Mouse (Mus musculus): ENCODE results near the gene Taf5. TPM values are rescaled to one million over a fixed set of nuclear protein-coding genes. Genes with fewer than 3 reads are reported as not detected.
A peak's percentile ranks its signal among the peaks of the same experiment; 100 is the strongest.

Gene Taf5
- polyA plus RNA-seq, 1 experiment from 2014 or later: 8.8 TPM

GRCm38 (mm10) chr19:47089718-47090525, 22.4 kb downstream of the Taf5 start:
- peaks cover 46% of the 10 kb centered on the region for H3K36me3 ChIP-seq (ENCODE audit: control insufficient read depth, insufficient read depth, low read length)
- ATAC-seq (replicated peaks; ENCODE audit: low FRiP score, low TSS enrichment, low read depth) (peak; percentile 71), DNase-seq (ENCODE audit: low spot score) (no peak)
- peak overlapping the region; percentile 81 for H3K27ac ChIP-seq (ENCODE audit: low read depth)
- H3K4me2 ChIP-seq (ENCODE audit: low read length): peak overlapping the region; percentile 77
- H3K27me3 ChIP-seq (replicated peaks; ENCODE audit: control insufficient read depth, insufficient read depth, low read length): no peaks in the 10 kb centered on the region
- H3K4me3 ChIP-seq (ENCODE audit: low read depth, low read length): peak overlapping the region; percentile 100
- H3K9ac ChIP-seq (ENCODE audit: low read length): peak overlapping the region; percentile 95
- no peaks in the 10 kb centered on the region for H3K9me3 ChIP-seq (ENCODE audit: control insufficient read depth, low read length)
- H3K4me1 ChIP-seq (replicated peaks; ENCODE audit: control insufficient read depth, insufficient read depth, low read length): peaks cover 7% of the 10 kb centered on the region; the same call in 1 of the 2 replicates
- under 1% methylated on average over 36 of the region's 36 CpGs for WGBS

GRCm38 (mm10) chr19:47090550-47091156, 23.1 kb downstream of the Taf5 start, which contains the start of the genes Usmg5 and Pdcd11:
Usmg5 (minus strand) TSS chr19:47090647.
Pdcd11 (plus strand) TSS chr19:47090768.
- whole genome bisulfite sequencing: under 1% methylated on average over 56 of the region's 56 CpGs
- H3K4me3 ChIP-seq (ENCODE audit: low read depth, low read length): peak within 1 kb of the TSS; percentile 100
- no peaks in the 10 kb centered on the region for H3K27me3 ChIP-seq (replicated peaks; ENCODE audit: control insufficient read depth, insufficient read depth, low read length)
- peaks cover 48% of the 10 kb centered on the region for H3K36me3 ChIP-seq (ENCODE audit: control insufficient read depth, insufficient read depth, low read length)
- H3K9me3 ChIP-seq (ENCODE audit: control insufficient read depth, low read length): no peaks in the 10 kb centered on the region
- DNase-seq (ENCODE audit: low spot score) (peak; percentile 95), ATAC-seq (replicated peaks; ENCODE audit: low FRiP score, low TSS enrichment, low read depth) (peak; percentile 99)
- peak within 1 kb of the TSS; percentile 81 for H3K27ac ChIP-seq (ENCODE audit: low read depth)
- peak within 1 kb of the TSS; percentile 95 for H3K9ac ChIP-seq (ENCODE audit: low read length)
- peak within 1 kb of the TSS; percentile 91 for H3K4me2 ChIP-seq (ENCODE audit: low read length)
- H3K4me1 ChIP-seq (replicated peaks; ENCODE audit: control insufficient read depth, insufficient read depth, low read length): peaks cover 7% of the 10 kb centered on the region; the same call in 1 of the 2 replicates

- no peak overlapping the region for H3K9ac ChIP-seq (ENCODE audit: low read length)
- H3K27ac ChIP-seq (ENCODE audit: low read depth): no peak overlapping the region
- H3K36me3 ChIP-seq (ENCODE audit: control insufficient read depth, insufficient read depth, low read length): peaks cover 96% of the 10 kb centered on the region
- no peaks in the 10 kb centered on the region for H3K9me3 ChIP-seq (ENCODE audit: control insufficient read depth, low read length)
- 87% methylated on average over 5 of the region's 5 CpGs for WGBS
- H3K4me3 ChIP-seq (ENCODE audit: low read depth, low read length): no peak overlapping the region
- ATAC-seq (replicated peaks; ENCODE audit: low FRiP score, low TSS enrichment, low read depth): no peak
- no peaks in the 10 kb centered on the region for H3K27me3 ChIP-seq (replicated peaks; ENCODE audit: control insufficient read depth, insufficient read depth, low read length)
- H3K4me2 ChIP-seq (ENCODE audit: low read length): no peak overlapping the region
- no peaks in the 10 kb centered on the region for H3K4me1 ChIP-seq (replicated peaks; ENCODE audit: control insufficient read depth, insufficient read depth, low read length)
- no peak for DNase-seq (ENCODE audit: low spot score)
These were observed 33.5 kb downstream of the Taf5 start for GRCm38 (mm10) chr19:47101080-47101479.

GRCm38 (mm10) chr19:47104641-47105271, 37.2 kb downstream of the Taf5 start:
- H3K4me2 ChIP-seq (ENCODE audit: low read length): no peak overlapping the region
- H3K9ac ChIP-seq (ENCODE audit: low read length): no peak overlapping the region
- no peak overlapping the region for H3K27ac ChIP-seq (ENCODE audit: low read depth)
- peaks cover 97% of the 10 kb centered on the region for H3K36me3 ChIP-seq (ENCODE audit: control insufficient read depth, insufficient read depth, low read length)
- no peaks in the 10 kb centered on the region for H3K9me3 ChIP-seq (ENCODE audit: control insufficient read depth, low read length)
- WGBS: 88% methylated on average over 9 of the region's 9 CpGs
- ATAC-seq (replicated peaks; ENCODE audit: low FRiP score, low TSS enrichment, low read depth) (no peak), DNase-seq (ENCODE audit: low spot score) (no peak)
- H3K27me3 ChIP-seq (replicated peaks; ENCODE audit: control insufficient read depth, insufficient read depth, low read length): no peaks in the 10 kb centered on the region
- H3K4me1 ChIP-seq (replicated peaks; ENCODE audit: control insufficient read depth, insufficient read depth, low read length): no peaks in the 10 kb centered on the region
- no peak overlapping the region for H3K4me3 ChIP-seq (ENCODE audit: low read depth, low read length)

- Histone ChIP-seq H3K27me3 (replicated peaks; ENCODE audit: control insufficient read depth, insufficient read depth, low read length) (no peaks in the 10 kb centered on the region), H3K4me3 (ENCODE audit: low read depth, low read length) (no peak overlapping the region), H3K9me3 (ENCODE audit: control insufficient read depth, low read length) (no peaks in the 10 kb centered on the region), H3K4me1 (replicated peaks; ENCODE audit: control insufficient read depth, insufficient read depth, low read length) (no peaks in the 10 kb centered on the region), H3K27ac (ENCODE audit: low read depth) (no peak overlapping the region), H3K9ac (ENCODE audit: low read length) (no peak overlapping the region), H3K36me3 (ENCODE audit: control insufficient read depth, insufficient read depth, low read length) (peaks cover 81% of the 10 kb centered on the region), H3K4me2 (ENCODE audit: low read length) (no peak overlapping the region)
- ATAC-seq (replicated peaks; ENCODE audit: low FRiP score, low TSS enrichment, low read depth): no peak
- 55% methylated on average over 2 of the region's 2 CpGs for WGBS
- DNase-seq (ENCODE audit: low spot score): no peak
These were observed 51.1 kb downstream of the Taf5 start for GRCm38 (mm10) chr19:47118634-47119033.

- H3K4me1 ChIP-seq (replicated peaks; ENCODE audit: control insufficient read depth, insufficient read depth, low read length): no peaks in the 10 kb centered on the region
- H3K9ac ChIP-seq (ENCODE audit: low read length): no peak overlapping the region
- peaks cover 79% of the 10 kb centered on the region for H3K36me3 ChIP-seq (ENCODE audit: control insufficient read depth, insufficient read depth, low read length)
- no peaks in the 10 kb centered on the region for H3K27me3 ChIP-seq (replicated peaks; ENCODE audit: control insufficient read depth, insufficient read depth, low read length)
- DNase-seq (ENCODE audit: low spot score) (no peak), ATAC-seq (replicated peaks; ENCODE audit: low FRiP score, low TSS enrichment, low read depth) (no peak)
- H3K4me3 ChIP-seq (ENCODE audit: low read depth, low read length): no peak overlapping the region
- H3K4me2 ChIP-seq (ENCODE audit: low read length): no peak overlapping the region
- 38% methylated on average over 4 of the region's 4 CpGs for WGBS
- no peaks in the 10 kb centered on the region for H3K9me3 ChIP-seq (ENCODE audit: control insufficient read depth, low read length)
- no peak overlapping the region for H3K27ac ChIP-seq (ENCODE audit: low read depth)
These were observed 53.5 kb downstream of the Taf5 start for GRCm38 (mm10) chr19:47121054-47121453.

GRCm38 (mm10) chr19:47122802-47123201, 55.3 kb downstream of the Taf5 start:
- Histone ChIP-seq H3K9ac (ENCODE audit: low read length) (no peak overlapping the region), H3K9me3 (ENCODE audit: control insufficient read depth, low read length) (no peaks in the 10 kb centered on the region), H3K36me3 (ENCODE audit: control insufficient read depth, insufficient read depth, low read length) (peaks cover 79% of the 10 kb centered on the region), H3K4me2 (ENCODE audit: low read length) (no peak overlapping the region), H3K27ac (ENCODE audit: low read depth) (no peak overlapping the region), H3K4me3 (ENCODE audit: low read depth, low read length) (no peak overlapping the region), H3K4me1 (replicated peaks; ENCODE audit: control insufficient read depth, insufficient read depth, low read length) (no peaks in the 10 kb centered on the region), H3K27me3 (replicated peaks; ENCODE audit: control insufficient read depth, insufficient read depth, low read length) (no peaks in the 10 kb centered on the region)
- 26% methylated on average over 2 of the region's 2 CpGs for WGBS
- peak; percentile 70 for DNase-seq (ENCODE audit: low spot score)
- ATAC-seq (replicated peaks; ENCODE audit: low FRiP score, low TSS enrichment, low read depth): no peak

GRCm38 (mm10) chr19:47128164-47128563, 60.6 kb downstream of the Taf5 start:
- 91% methylated on average over 10 of the region's 10 CpGs for WGBS
- peaks cover 94% of the 10 kb centered on the region for H3K36me3 ChIP-seq (ENCODE audit: control insufficient read depth, insufficient read depth, low read length)
- no peaks in the 10 kb centered on the region for H3K27me3 ChIP-seq (replicated peaks; ENCODE audit: control insufficient read depth, insufficient read depth, low read length)
- ATAC-seq (replicated peaks; ENCODE audit: low FRiP score, low TSS enrichment, low read depth) (no peak), DNase-seq (ENCODE audit: low spot score) (no peak)
- no peak overlapping the region for H3K27ac ChIP-seq (ENCODE audit: low read depth)
- H3K4me3 ChIP-seq (ENCODE audit: low read depth, low read length): no peak overlapping the region
- no peaks in the 10 kb centered on the region for H3K4me1 ChIP-seq (replicated peaks; ENCODE audit: control insufficient read depth, insufficient read depth, low read length)
- no peak overlapping the region for H3K4me2 ChIP-seq (ENCODE audit: low read length)
- H3K9ac ChIP-seq (ENCODE audit: low read length): no peak overlapping the region
- H3K9me3 ChIP-seq (ENCODE audit: control insufficient read depth, low read length): no peaks in the 10 kb centered on the region

Data from intestine, embryonic 14.5 days (tissue).